Mouse (Mus musculus) embryo, embryonic 10.5 days (tissue): ENCODE measurements at regions not wholly inside any gene's neighbourhood (a gene's known extent, or its start where the extent isn't known, plus 50 kb on each side); places are given as distances from the start of the nearest gene placed in this dataset.
"Not testable (repeated sequence)": the region's sequence is repeated elsewhere in the genome, so short reads cannot be mapped to it uniquely, and the experiment has no call there.

Experiments used
- DNase-seq: peaks from one replicate; pipeline ENCODE4 v3.0.0-alpha.2; 2015; ENCODE audit warnings: low spot score

DNA sequence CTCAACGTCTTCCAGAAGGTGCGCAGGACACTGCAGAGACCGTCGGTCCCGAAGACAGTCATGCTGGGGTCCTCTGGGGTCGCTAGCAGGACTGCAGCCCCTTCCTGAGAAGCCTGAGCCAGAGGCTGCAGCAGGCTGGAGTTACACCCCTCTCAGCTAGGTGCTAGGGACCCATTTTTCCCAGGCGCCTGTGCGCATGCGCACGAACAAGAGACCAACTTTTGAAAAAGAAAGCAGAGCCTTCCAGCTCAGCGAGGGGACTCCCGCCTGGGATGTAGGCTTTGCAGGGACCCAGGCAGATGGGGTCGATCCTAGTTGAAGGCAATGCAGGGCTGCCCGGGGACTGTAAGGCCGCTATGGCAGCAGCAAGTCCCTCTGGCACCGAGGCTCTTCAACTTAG, 104.7 kb upstream of the Atg7 start:
- DNase-seq: not testable (repeated sequence)

DNA sequence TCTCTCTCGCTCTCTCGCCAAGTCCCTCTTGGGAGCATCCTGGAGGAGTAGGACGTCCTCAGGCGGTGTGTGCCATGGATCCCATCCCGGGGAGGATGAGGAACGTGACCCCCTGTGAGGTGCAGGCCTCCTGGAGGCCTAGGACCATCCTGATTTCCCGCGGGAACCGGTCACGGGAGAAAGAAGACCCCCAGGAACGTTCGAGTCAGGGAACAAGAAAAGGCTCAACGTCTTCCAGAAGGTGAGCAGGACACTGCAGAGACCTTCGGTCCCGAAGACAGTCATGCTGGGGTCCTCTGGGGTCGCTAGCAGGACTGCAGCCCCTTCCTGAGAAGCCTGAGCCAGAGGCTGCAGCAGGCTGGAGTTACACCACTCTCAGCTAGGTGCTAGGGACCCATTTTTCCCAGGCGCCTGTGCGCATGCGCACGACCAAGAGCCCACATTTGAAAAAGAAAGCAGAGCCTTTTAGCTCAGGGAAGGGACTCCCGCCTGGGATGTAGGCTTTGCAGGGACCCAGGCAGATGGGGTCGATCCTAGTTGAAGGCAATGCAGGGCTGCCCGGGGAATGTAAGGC, 92.7 kb upstream of the Atg7 start:
- not testable (repeated sequence) for DNase-seq

DNA sequence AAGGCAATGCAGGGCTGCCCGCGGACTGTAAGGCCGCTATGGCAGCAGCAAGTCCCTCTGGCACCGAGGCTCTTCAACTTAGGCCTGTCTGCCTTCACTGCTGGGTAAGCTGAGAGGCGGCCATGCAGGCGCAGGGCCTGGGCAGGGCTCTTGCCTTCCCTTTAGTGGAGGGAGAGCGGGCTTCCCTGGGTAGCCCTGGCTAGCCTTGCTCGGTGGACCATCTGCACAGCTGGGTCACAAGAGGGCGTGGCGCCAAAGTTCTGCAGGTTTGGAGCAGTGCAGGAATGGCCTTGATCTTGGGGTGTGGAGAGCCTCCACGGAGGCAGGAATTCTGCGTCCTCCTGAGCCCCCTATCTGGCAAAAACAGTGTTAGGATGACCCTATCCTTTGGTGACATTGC, 89.8 kb upstream of the Atg7 start:
- DNase-seq: not testable (repeated sequence)

DNA sequence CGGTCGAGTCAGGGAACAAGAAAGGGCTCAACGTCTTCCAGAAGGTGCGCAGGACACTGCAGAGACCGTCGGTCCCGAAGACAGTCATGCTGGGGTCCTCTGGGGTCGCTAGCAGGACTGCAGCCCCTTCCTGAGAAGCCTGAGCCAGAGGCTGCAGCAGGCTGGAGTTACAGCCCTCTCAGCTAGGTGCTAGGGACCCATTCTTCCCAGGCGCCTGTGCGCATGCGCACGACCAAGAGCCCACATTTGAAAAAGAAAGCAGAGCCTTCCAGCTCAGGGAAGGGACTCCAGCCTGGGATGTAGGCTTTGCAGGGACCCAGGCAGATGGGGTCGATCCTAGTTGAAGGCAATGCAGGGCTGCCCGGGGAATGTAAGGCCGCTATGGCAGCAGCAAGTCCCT, 87.7 kb upstream of the Atg7 start:
- peak; percentile 73 for DNase-seq

DNA sequence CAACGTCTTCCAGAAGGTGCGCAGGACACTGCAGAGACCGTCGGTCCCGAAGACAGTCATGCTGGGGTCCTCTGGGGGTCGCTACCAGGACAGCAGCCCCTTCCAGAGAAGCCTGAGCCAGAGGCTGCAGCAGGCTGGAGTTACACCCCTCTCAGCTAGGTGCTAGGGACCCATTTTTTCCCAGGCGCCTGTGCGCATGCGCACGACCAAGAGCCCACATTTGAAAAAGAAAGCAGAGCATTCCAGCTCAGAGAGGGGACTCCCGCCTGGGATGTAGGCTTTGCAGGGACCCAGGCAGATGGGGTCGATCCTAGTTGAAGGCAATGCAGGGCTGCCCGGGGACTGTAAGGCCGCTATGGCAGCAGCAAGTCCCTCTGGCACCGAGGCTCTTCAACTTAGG, 65.6 kb upstream of the Atg7 start:
- peak; percentile 82 for DNase-seq
